Mouse (Mus musculus) forebrain, embryonic 15.5 days (tissue): ENCODE measurements at regions not wholly inside any gene's neighbourhood (a gene's known extent, or its start where the extent isn't known, plus 50 kb on each side); places are given as distances from the start of the nearest gene placed in this dataset.

Experiments used
- ATAC-seq: fragments of 200-750 bp; cut with Nextera tagmentation; replicated peaks from 2 replicates; pipeline ENCODE4 v1.8.0; 2017; ENCODE audit warnings: mild to moderate bottlenecking, moderate TSS enrichment, moderate library complexity
- H3K27ac ChIP-seq: fragments of 300-500 bp; sonication (generic); replicated peaks from 2 replicates; pipeline ENCODE4 v1.5.1; 2015; ENCODE audit warnings: mild to moderate bottlenecking, inconsistent platforms
- H3K27me3 ChIP-seq: fragments of 300-500 bp; sonication (generic); 2 replicates; pipeline ENCODE4 v1.6.1; 2015; ENCODE audit warnings: inconsistent platforms
- H3K36me3 ChIP-seq: fragments of 300-500 bp; sonication (generic); 2 replicates; pipeline ENCODE4 v1.6.1; 2015; ENCODE audit warnings: mild to moderate bottlenecking, inconsistent platforms
- H3K4me1 ChIP-seq: fragments of 300-500 bp; sonication (generic); 2 replicates; pipeline ENCODE4 v1.6.1; 2015; ENCODE audit warnings: inconsistent platforms
- H3K4me2 ChIP-seq: fragments of 300-500 bp; sonication (generic); replicated peaks from 2 replicates; pipeline ENCODE4 v1.6.1; 2015; ENCODE audit warnings: mild to moderate bottlenecking, inconsistent platforms
- H3K4me3 ChIP-seq: fragments of 300-500 bp; sonication (generic); 2 replicates; pipeline ENCODE4 v1.5.1; 2015; ENCODE audit warnings: mild to moderate bottlenecking, inconsistent platforms
- H3K9ac ChIP-seq: fragments of 300-500 bp; sonication (generic); replicated peaks from 2 replicates; pipeline ENCODE4 v1.6.1; 2015; ENCODE audit warnings: mild to moderate bottlenecking, inconsistent platforms
- H3K9me3 ChIP-seq: fragments of 300-500 bp; sonication (generic); 2 replicates; pipeline ENCODE4 v1.6.1; 2016; ENCODE audit warnings: inconsistent platforms
- WGBS: fragments of 180-500 bp; shearing (Covaris S2); methylation state at CpG from one replicate; pipeline ENCODE4 v1.1.7; 2015; ENCODE audit warnings: mixed read lengths; 5-methylcytosine and 5-hydroxymethylcytosine counted together

DNA sequence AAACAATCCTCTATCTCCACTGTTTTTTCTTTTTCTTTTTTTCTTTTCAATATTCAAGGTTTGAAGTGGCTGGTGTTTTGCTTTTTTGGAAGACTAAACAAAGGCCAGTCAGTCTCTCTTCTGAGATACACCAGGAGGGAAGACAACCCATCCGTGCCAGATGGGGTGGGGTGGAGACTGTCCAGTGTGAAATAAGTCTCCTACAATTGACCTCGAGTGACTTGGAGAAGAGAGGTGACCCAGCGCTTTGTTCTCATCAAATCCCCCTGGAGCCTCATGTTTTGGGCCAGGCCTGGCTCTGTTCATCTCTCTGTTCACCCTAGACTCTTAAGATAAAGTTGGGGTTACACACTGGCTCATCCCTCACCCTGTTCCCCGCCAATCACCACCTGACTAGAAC is 169.2 kb upstream of the Tbca start:
- Histone ChIP-seq H3K27ac (no peak overlapping the region), H3K9ac (no peak overlapping the region), H3K36me3 (no peaks in the 10 kb centered on the region), H3K4me3 (no peak overlapping the region), H3K4me2 (no peak overlapping the region), H3K9me3 (no peaks in the 10 kb centered on the region), H3K4me1 (no peaks in the 10 kb centered on the region), H3K27me3 (peaks cover 13% of the 10 kb centered on the region)
- 49% methylated on average over 4 of the region's 4 CpGs for WGBS
- no peak for ATAC-seq

DNA sequence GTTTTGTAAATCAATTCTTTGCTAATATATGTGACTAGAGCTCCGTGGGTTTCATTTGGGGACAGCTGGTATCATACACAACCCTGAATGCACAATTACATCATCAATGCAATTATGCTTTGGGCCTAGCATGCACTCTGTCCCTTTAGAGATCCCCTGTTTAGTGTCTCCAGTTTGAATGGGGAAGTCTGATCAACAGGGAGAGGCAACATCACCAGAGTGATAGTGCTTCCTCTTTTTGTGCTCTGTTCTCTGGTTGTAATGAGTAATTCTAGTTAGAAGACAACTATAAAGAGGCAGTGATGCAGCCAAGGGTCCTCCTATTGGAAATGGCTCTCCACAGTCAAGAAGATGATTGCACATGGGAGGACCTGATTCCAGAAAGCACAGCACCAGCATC is 158.7 kb upstream of the Tbca start:
- 68% methylated on average over 1 of the region's 1 CpGs for WGBS
- Histone ChIP-seq H3K4me3 (no peak overlapping the region), H3K4me2 (no peak overlapping the region), H3K27ac (no peak overlapping the region), H3K9ac (no peak overlapping the region), H3K4me1 (peaks cover 6% of the 10 kb centered on the region), H3K9me3 (no peaks in the 10 kb centered on the region), H3K27me3 (0 out of 2 replicates have a peak, but pooled peaks cover under 1% of the 10 kb centered on the region), H3K36me3 (no peaks in the 10 kb centered on the region)
- ATAC-seq, result no peak

DNA sequence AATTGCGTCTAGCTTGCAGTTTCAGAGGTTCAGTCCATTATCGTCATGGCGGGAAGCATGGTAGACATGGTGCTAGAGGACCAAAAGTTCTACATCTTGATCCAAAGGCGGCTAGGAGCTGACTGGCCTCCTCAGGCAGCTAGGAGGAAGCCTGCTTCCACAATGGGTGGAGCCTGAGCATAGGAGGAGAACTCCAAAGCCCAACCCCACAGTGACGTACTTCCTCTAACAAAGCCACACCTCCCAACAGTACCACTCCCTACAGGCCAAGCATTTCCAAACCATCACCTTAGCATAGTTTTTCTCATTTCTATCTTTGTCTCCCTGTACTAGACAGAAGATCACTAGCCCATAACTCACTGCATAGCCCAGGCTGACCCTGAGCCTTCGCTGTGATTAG is 158.0 kb upstream of the Tbca start:
- WGBS, result 98% methylated on average over 6 of the region's 6 CpGs
- no peak for ATAC-seq
- Histone ChIP-seq H3K4me3 (no peak overlapping the region), H3K9ac (no peak overlapping the region), H3K36me3 (no peaks in the 10 kb centered on the region), H3K27me3 (no peaks in the 10 kb centered on the region), H3K4me1 (peaks cover 6% of the 10 kb centered on the region), H3K27ac (no peak overlapping the region), H3K4me2 (no peak overlapping the region), H3K9me3 (no peaks in the 10 kb centered on the region)

DNA sequence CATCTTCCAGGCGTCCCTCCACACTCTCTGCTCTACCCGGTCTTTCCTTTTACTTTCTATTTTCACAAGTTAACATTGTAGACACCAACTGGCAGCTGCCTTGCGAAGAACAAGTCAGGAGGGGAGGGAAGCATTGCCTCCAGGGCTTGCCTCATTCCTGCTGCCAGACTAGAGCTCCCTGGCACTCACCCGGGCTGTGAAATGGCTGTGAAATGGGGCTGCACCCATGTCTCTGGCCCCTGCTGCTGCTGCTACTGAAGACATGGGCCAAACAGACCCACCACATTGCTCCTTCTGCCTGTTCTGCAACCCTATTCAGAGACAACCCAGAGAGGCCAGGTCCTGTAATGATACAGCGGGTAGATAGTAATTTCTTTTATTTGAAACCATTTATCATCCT is 156.0 kb upstream of the Tbca start:
- no peaks in the 10 kb centered on the region for H3K36me3 ChIP-seq
- 42% methylated on average over 5 of the region's 5 CpGs for WGBS
- H3K9ac ChIP-seq, result no peak overlapping the region
- ATAC-seq, result peak; percentile 55; the same call in 1 of the 2 replicates
- H3K4me2 ChIP-seq, result no peak overlapping the region
- H3K27ac ChIP-seq, result no peak overlapping the region
- no peaks in the 10 kb centered on the region for H3K9me3 ChIP-seq
- H3K4me3 ChIP-seq, result no peak overlapping the region
- peaks cover 6% of the 10 kb centered on the region for H3K4me1 ChIP-seq
- 0 out of 2 replicates have a peak, but pooled peaks cover 4% of the 10 kb centered on the region for H3K27me3 ChIP-seq

DNA sequence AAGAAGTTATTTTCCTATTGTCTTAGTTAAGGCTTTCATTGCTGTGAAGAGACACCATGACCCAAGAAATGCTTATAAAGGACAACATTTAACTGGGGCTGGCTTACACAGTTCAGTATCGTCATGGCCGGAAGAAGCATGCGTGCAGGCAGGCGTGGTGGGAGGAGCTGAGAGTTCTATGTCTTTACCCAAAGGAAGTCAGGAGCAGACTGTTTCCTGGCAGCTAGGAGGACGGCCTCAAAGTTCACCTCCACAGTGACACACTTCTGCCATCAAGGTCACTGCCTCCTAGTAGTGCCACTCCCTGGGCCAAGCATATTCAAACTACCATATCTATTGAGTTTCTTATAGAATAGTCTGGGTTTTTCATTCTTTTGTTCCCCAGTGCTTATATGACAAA is 148.4 kb upstream of the Tbca start:
- no peak overlapping the region for H3K9ac ChIP-seq
- H3K9me3 ChIP-seq, result no peaks in the 10 kb centered on the region
- H3K4me1 ChIP-seq, result peaks cover 5% of the 10 kb centered on the region
- H3K27me3 ChIP-seq, result 0 out of 2 replicates have a peak, but pooled peaks cover 7% of the 10 kb centered on the region
- no peak for ATAC-seq
- H3K36me3 ChIP-seq, result no peaks in the 10 kb centered on the region
- no peak overlapping the region for H3K4me3 ChIP-seq
- no peak overlapping the region for H3K27ac ChIP-seq
- 92% methylated on average over 5 of the region's 5 CpGs for WGBS
- H3K4me2 ChIP-seq, result no peak overlapping the region

DNA sequence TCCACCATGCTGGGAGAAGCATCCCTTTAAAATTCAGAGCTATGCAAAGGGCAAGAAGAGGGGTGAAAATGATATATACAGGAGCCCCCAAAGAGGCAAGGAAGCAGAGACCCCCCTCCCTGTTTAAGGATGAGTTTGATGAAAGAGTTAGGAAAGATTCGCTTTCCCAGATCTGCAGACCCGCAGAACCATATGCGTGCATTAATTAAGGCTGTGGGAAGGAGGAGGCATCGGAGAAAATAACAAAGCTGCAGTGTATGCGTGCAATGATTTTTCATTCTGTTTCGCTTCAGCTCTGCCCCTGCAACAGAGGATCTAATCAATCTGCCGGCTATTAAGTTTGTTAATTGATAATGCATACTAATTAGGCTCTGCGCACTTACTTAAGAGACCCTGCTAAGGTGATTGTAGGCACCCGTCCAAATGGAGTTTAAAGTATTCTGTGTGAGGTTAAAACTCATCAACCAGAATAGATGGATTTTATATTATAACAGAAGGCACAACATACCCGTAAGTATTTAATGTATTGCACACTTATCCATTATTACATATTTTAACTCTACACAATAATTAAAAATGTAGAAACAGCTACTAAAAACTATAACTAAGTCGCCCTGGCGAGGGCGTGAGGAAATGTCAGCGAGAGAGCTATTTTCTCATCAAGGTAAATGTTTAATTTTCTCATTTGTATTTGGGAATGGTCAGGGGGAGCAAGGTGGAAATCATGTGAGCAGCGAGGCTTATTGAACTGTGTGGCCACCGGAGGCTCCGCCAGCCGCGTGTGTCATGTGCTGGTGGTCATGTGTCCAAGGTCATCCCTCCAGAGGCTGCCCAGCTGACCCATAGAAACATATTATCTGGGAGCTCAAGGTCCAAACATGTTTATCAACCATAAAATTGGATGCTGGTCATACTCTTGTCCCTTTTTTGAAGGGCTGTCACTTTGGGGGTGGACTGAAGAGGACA is 143.2 kb upstream of the Tbca start:
- Histone ChIP-seq H3K27ac (no peak overlapping the region), H3K27me3 (peaks cover 16% of the 10 kb centered on the region), H3K36me3 (no peaks in the 10 kb centered on the region), H3K9ac (0 out of 2 replicates have a peak overlapping the region, but pooled peaks have one; percentile 20), H3K4me1 (peaks cover 7% of the 10 kb centered on the region), H3K9me3 (no peaks in the 10 kb centered on the region), H3K4me3 (peak overlapping the region; percentile 30), H3K4me2 (peak overlapping the region; percentile 41)
- WGBS, result 45% methylated on average over 19 of the region's 19 CpGs
- peak; percentile 74; the same call in 1 of the 2 replicates for ATAC-seq

DNA sequence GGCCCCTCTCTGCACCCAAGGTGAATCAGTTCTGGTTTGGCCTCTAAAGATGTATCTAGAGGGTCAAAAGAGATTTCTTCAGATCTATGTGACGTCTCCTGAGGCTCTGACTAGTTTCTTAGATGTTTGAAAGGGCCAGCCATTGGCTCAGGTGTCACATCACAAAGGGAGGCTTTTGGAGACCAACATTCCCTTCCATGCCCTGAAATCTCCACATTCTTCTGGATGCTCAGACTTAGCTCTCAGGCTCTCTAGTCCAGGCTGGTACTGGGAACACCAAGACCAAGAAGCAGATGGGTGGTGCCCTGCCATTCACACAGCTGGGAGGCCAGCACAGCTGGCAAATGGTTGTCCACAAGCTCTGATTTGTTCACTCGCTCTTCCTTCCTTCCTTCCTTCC is 142.4 kb upstream of the Tbca start:
- Histone ChIP-seq H3K4me1 (peaks cover 7% of the 10 kb centered on the region), H3K27me3 (peaks cover 16% of the 10 kb centered on the region)
- no peak for ATAC-seq

DNA sequence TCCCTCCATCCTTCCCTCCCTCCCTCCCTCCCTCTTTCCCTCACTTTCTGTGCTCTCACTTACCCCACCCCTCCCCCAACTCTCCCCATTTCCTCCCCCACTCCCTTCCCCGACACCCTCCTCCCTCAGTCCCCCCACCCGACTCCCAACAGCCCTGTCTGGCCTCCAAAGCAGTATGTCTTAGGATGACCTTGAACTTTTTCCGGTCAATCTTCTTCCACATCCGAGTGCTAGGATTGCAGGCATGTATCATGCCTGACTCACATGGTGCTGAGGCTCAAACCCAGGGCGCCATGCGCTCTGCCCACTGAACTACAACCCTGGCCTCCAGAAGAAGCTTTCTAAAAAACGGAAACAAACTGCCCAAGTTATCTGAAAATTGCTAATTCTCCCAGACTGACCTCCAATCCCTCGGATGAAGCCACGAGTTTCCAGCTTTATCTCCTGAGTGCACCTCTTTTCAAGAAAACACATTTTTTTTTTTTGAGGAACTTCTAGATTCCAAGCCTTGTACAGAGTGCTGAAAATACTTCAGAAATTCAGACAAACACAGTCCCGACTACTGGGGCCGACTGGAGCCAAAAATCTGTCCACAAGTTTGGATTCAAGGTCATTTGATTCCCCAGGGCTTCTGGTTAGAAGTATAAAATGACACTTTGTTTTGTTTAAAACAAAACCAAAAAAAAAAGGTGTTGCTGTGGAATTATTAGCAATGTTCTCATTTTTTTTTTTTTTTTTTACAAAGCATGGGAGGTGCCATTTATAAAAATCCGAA is 141.7 kb upstream of the Tbca start:
- Histone ChIP-seq H3K9me3 (no peaks in the 10 kb centered on the region), H3K9ac (no peak overlapping the region), H3K36me3 (no peaks in the 10 kb centered on the region), H3K27me3 (peaks cover 16% of the 10 kb centered on the region), H3K4me3 (no peak overlapping the region), H3K4me2 (no peak overlapping the region), H3K4me1 (peaks cover 7% of the 10 kb centered on the region), H3K27ac (no peak overlapping the region)
- 67% methylated on average over 12 of the region's 12 CpGs for WGBS
- no peak for ATAC-seq

More for the DNA sequence above, 142.4 kb upstream of the Tbca start:
- H3K9ac ChIP-seq, result no peak overlapping the region
- no peaks in the 10 kb centered on the region for H3K9me3 ChIP-seq
- no peak overlapping the region for H3K4me3 ChIP-seq
- H3K4me2 ChIP-seq, result no peak overlapping the region
- H3K36me3 ChIP-seq, result no peaks in the 10 kb centered on the region
- no peak overlapping the region for H3K27ac ChIP-seq
- WGBS, result 83% methylated on average over 2 of the region's 2 CpGs

DNA sequence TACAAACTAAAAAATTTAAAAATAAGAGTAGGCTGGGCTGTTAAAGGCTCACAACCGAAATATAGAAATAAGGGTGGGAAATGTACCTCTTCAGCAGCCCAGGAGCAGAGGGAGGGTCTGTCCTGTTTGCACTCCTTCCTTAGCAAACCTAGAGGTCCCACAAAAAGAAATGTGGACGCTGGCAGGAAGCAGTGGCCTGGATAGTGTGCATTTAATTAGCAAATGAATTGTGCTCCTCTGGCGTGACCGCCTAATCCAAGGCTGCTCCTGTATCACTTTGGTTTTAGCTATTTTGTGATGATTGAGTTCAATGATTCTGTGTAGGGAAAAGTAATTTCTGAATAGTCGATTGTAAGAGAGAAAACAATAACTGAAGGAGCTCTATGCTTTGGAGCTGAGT is 141.1 kb upstream of the Tbca start:
- WGBS, result 20% methylated on average over 5 of the region's 5 CpGs
- no peak overlapping the region for H3K27ac ChIP-seq
- peaks cover 7% of the 10 kb centered on the region for H3K4me1 ChIP-seq
- no peak overlapping the region for H3K9ac ChIP-seq
- no peak for ATAC-seq
- H3K27me3 ChIP-seq, result peaks cover 16% of the 10 kb centered on the region
- H3K9me3 ChIP-seq, result no peaks in the 10 kb centered on the region
- H3K4me3 ChIP-seq, result no peak overlapping the region
- no peaks in the 10 kb centered on the region for H3K36me3 ChIP-seq
- H3K4me2 ChIP-seq, result no peak overlapping the region

DNA sequence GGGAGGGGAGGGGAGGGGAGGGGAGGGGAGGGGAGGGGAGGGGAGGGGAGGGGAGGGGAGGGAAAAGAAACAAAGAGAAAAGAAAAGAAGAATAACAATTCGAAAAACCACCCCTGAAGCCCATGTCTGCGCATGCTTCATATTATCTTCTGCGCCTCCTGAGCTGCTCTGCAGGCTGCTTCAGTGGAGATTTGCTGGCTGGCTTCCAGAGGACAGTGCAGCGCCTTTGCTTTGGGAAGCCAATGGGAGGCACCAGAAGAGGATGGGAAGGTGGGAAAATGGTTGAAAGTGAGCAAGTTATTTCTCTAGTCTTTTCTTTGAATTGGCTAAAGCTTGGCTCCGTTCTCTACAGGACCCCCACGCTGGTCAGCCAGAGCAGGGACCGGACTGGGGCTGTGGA is 137.8 kb upstream of the Tbca start:
- H3K9ac ChIP-seq, result no peak overlapping the region
- no peak overlapping the region for H3K4me3 ChIP-seq
- H3K27ac ChIP-seq, result no peak overlapping the region
- 64% methylated on average over 7 of the region's 7 CpGs for WGBS
- no peaks in the 10 kb centered on the region for H3K36me3 ChIP-seq
- H3K9me3 ChIP-seq, result no peaks in the 10 kb centered on the region
- no peak overlapping the region for H3K4me2 ChIP-seq
- H3K4me1 ChIP-seq, result no peaks in the 10 kb centered on the region
- ATAC-seq, result no peak
- H3K27me3 ChIP-seq, result peaks cover 11% of the 10 kb centered on the region

DNA sequence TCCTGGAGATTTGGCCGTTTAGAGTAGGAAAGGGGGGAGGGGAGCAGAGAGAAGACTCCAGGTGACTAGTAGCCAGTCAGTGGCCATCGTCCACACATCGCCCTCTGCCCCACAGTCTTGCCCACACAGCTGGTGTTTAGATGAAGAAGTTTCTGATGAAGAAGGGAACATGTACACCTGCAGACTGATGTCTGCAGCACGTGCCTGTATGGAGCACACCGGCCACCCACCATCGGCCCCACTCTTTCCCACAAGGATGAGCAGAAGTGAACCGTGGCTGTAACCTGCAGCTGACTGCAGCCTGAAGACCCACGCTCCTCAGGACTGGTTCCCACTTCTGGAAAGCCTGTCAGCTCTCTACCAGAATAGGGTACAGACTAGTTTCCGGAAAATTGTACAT is 121.1 kb upstream of the Tbca start:
- H3K9ac ChIP-seq, result no peak overlapping the region
- no peaks in the 10 kb centered on the region for H3K36me3 ChIP-seq
- no peak overlapping the region for H3K27ac ChIP-seq
- 73% methylated on average over 9 of the region's 9 CpGs for WGBS
- H3K27me3 ChIP-seq, result peaks cover 31% of the 10 kb centered on the region; the same call in 1 of the 2 replicates
- H3K4me1 ChIP-seq, result no peaks in the 10 kb centered on the region
- H3K4me2 ChIP-seq, result no peak overlapping the region
- no peak for ATAC-seq
- H3K9me3 ChIP-seq, result no peaks in the 10 kb centered on the region
- no peak overlapping the region for H3K4me3 ChIP-seq

DNA sequence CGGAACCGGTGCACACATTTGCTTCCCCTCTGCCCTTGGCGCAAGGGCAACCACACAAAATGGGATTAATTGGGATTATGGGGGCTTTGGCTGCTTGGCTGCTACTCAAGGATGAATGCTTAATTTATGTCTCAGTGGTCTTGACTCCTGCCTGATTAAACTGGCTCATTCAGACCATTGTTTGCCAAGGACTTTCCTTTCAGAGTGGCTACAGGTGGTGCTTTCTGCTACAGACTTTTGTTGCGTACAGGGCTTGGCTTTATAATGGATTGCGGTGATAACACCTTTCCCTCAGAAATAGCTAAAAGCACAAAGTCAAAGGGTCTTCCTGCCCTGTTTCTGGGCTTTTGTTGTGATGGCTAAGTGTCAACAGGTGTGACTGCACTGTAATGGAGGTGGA is 120.4 kb upstream of the Tbca start:
- H3K4me1 ChIP-seq, result no peaks in the 10 kb centered on the region
- H3K9ac ChIP-seq, result no peak overlapping the region
- no peak for ATAC-seq
- no peaks in the 10 kb centered on the region for H3K36me3 ChIP-seq
- no peaks in the 10 kb centered on the region for H3K9me3 ChIP-seq
- WGBS, result 8% methylated on average over 5 of the region's 5 CpGs
- no peak overlapping the region for H3K27ac ChIP-seq
- no peak overlapping the region for H3K4me2 ChIP-seq
- H3K4me3 ChIP-seq, result no peak overlapping the region
- peaks cover 31% of the 10 kb centered on the region; the same call in 1 of the 2 replicates for H3K27me3 ChIP-seq
